Mouse (Mus musculus) liver, embryonic 14.5 days (tissue): ENCODE results near the gene Ephx1.

Source experiments
- CTCF ChIP-seq: IDR thresholded peaks from 2 replicates; pipeline ENCODE4 v1.5.1; 2016; ENCODE audit warnings: antibody characterized with exemption, low read depth, control low read depth
- EP300 ChIP-seq: IDR thresholded peaks from 2 replicates; pipeline ENCODE4 v1.6.1; 2016; ENCODE audit warnings: antibody characterized with exemption, low read depth

- TF ChIP-seq CTCF (no peak), EP300 (no peak)
Measured at GRCm38 (mm10) chr1:180943032-180943644, 77.6 kb downstream of the Ephx1 start.
